Mouse (Mus musculus) hindbrain, embryonic 15.5 days (tissue): ENCODE measurements around the gene Dqx1. TPM values are rescaled to one million over a fixed set of nuclear protein-coding genes. Genes with fewer than 3 reads are reported as not detected.

Source experiments
- ATAC-seq: fragments of 200-750 bp; cut with Nextera tagmentation; 2 replicates; pipeline ENCODE4 v1.8.0; 2017; ENCODE audit warnings: low read depth, moderate number of reproducible peaks, moderate TSS enrichment; ENCODE audit not compliant: low FRiP score
- H3K27ac ChIP-seq: fragments of 300-500 bp; sonication (generic); replicated peaks from 2 replicates; pipeline ENCODE4 v1.5.1; 2015; ENCODE audit warnings: mild to moderate bottlenecking, inconsistent platforms
- H3K27me3 ChIP-seq: fragments of 300-500 bp; sonication (generic); 2 replicates; pipeline ENCODE4 v1.6.1; 2015; ENCODE audit warnings: control low read depth, inconsistent platforms
- H3K36me3 ChIP-seq: fragments of 300-500 bp; sonication (generic); 2 replicates; pipeline ENCODE4 v1.6.1; 2015; ENCODE audit warnings: control low read depth, inconsistent platforms
- H3K4me1 ChIP-seq: fragments of 300-500 bp; sonication (generic); replicated peaks from 2 replicates; pipeline ENCODE4 v1.6.1; 2015; ENCODE audit warnings: control low read depth, inconsistent platforms
- H3K4me2 ChIP-seq: fragments of 300-500 bp; sonication (generic); 2 replicates; pipeline ENCODE4 v1.6.1; 2015; ENCODE audit warnings: moderate library complexity, mild to moderate bottlenecking, inconsistent platforms
- H3K4me3 ChIP-seq: fragments of 300-500 bp; sonication (generic); 2 replicates; pipeline ENCODE4 v1.5.1; 2015; ENCODE audit warnings: mild to moderate bottlenecking, inconsistent platforms
- H3K9ac ChIP-seq: fragments of 300-500 bp; sonication (generic); 2 replicates; pipeline ENCODE4 v1.6.1; 2015; ENCODE audit warnings: inconsistent platforms
- H3K9me3 ChIP-seq: fragments of 300-500 bp; sonication (generic); 2 replicates; pipeline ENCODE4 v1.6.1; 2016; ENCODE audit warnings: control low read depth, inconsistent platforms
- WGBS: fragments of 180-500 bp; shearing (Covaris S2); methylation state at CpG from one replicate; pipeline ENCODE4 v1.1.7; 2015; 5-methylcytosine and 5-hydroxymethylcytosine counted together
- polyA plus RNA-seq: library from polyadenylated mRNA; unstranded; fragments of >200 nt; fragmentation: Nextera tagmentation; extraction: Ambion mirVana; gene quantifications from 2 replicates; pipeline ENCODE4 v1.2.1, GENCODE M21; 2015

Dqx1 gene
- polyA plus RNA-seq, 1 experiment from 2014 or later: 0.62 TPM

DNA sequence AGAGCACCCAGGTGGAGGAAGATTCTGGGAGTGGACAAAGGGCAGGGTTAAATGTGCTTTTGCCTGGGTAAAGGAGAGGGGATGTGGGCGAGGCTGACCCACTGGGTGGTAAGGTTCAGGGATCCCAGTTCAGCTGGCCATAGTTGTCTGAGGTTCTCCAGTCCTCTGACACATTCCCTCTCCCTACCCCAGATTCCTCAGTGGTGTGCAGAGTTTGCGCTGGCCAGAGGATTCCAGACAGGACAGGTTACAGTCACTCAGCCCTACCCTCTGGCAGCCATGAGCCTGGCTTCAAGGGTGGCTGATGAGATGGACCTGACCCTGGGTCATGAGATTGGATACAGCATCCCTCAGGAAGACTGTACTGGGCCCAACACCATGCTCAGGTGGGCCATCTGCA is 1.1 kb downstream of the Dqx1 start:
- no peak overlapping the region for H3K4me2 ChIP-seq
- no peak overlapping the region for H3K27ac ChIP-seq
- peaks cover 31% of the 10 kb centered on the region for H3K27me3 ChIP-seq
- peaks cover 13% of the 10 kb centered on the region for H3K4me1 ChIP-seq
- 77% methylated on average over 2 of the region's 2 CpGs for WGBS
- no peak for ATAC-seq
- no peak overlapping the region for H3K4me3 ChIP-seq
- H3K9me3 ChIP-seq: no peaks in the 10 kb centered on the region
- peaks cover 14% of the 10 kb centered on the region for H3K36me3 ChIP-seq
- H3K9ac ChIP-seq: no peak overlapping the region

DNA sequence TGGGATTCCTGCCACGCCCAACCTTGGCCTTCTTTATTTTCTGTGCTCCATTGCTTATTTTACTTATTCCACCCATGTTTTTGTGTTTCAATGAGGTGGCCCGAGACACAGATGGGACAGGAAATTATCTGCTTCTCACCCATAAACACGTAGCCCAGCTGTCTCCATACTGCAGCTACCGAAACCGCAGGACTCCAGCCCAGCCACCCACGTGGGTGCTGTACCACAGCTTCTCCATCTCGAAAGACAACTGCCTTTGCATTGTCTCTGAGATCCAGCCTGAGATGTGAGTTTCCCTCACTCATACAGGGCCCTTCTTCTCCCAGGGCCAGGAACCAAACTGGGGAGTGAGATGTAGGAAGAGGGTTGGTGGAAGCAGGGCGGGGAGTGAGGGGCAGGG is 8.4 kb downstream of the Dqx1 start:
- Histone ChIP-seq H3K4me1 (peaks cover 16% of the 10 kb centered on the region), H3K36me3 (no peaks in the 10 kb centered on the region), H3K27me3 (peaks cover 91% of the 10 kb centered on the region), H3K9me3 (no peaks in the 10 kb centered on the region), H3K4me2 (no peak overlapping the region), H3K4me3 (no peak overlapping the region), H3K27ac (no peak overlapping the region), H3K9ac (no peak overlapping the region)
- ATAC-seq: no peak
- WGBS: 41% methylated on average over 8 of the region's 8 CpGs

DNA sequence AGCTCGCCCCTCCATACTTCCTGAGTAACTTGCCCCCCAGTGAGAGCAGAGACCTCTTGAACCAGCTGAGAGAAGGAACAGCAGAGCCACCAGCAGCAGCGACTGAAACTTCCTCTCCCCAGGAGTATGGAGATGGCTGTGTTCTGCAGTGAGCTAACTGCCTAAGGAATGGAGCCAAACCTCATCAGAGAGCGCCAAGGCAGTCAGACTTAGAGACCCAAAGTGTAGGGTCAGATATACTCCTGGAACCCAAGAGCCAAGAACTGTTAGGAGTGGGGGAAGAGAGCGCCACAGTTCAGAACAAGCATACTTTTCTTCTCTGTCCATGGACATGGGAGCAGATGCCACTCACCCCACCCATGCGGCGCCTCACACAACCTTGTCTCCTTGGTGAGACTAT is 8.8 kb downstream of the Dqx1 start:
- Histone ChIP-seq H3K4me2 (no peak overlapping the region), H3K27me3 (peaks cover 92% of the 10 kb centered on the region), H3K27ac (no peak overlapping the region), H3K9ac (no peak overlapping the region), H3K4me3 (no peak overlapping the region), H3K36me3 (no peaks in the 10 kb centered on the region), H3K9me3 (no peaks in the 10 kb centered on the region), H3K4me1 (peaks cover 16% of the 10 kb centered on the region)
- 41% methylated on average over 6 of the region's 6 CpGs for WGBS
- ATAC-seq: no peak

DNA sequence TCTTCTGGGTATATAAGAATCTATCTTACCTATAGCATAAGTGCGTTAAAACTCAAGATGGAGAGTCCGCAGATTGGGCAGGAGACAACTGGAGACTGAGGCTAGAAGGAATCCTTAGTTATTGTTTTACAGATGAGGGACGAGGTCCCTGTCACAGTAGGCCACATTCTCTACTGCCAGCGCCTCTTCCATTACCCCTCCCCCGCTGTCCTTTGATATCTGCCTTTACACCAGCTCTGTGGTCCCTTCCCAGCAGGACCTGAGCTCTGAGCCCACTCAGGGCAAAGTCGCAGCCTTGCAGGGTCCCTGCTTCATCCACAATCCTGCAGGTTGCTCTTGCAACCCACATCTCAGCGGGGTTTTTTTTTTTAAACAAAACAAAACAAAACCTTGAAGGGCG is 10.6 kb downstream of the Dqx1 start:
- peak overlapping the region; percentile 35; the same call in 1 of the 2 replicates for H3K4me2 ChIP-seq
- 4% methylated on average over 8 of the region's 8 CpGs for WGBS
- H3K9ac ChIP-seq: no peak overlapping the region
- H3K27ac ChIP-seq: no peak overlapping the region
- H3K4me3 ChIP-seq: 0 out of 2 replicates have a peak overlapping the region, but pooled peaks have one; percentile 10
- ATAC-seq: no peak
- peaks cover 91% of the 10 kb centered on the region for H3K27me3 ChIP-seq
- peaks cover 16% of the 10 kb centered on the region for H3K4me1 ChIP-seq
- no peaks in the 10 kb centered on the region for H3K36me3 ChIP-seq
- no peaks in the 10 kb centered on the region for H3K9me3 ChIP-seq

DNA sequence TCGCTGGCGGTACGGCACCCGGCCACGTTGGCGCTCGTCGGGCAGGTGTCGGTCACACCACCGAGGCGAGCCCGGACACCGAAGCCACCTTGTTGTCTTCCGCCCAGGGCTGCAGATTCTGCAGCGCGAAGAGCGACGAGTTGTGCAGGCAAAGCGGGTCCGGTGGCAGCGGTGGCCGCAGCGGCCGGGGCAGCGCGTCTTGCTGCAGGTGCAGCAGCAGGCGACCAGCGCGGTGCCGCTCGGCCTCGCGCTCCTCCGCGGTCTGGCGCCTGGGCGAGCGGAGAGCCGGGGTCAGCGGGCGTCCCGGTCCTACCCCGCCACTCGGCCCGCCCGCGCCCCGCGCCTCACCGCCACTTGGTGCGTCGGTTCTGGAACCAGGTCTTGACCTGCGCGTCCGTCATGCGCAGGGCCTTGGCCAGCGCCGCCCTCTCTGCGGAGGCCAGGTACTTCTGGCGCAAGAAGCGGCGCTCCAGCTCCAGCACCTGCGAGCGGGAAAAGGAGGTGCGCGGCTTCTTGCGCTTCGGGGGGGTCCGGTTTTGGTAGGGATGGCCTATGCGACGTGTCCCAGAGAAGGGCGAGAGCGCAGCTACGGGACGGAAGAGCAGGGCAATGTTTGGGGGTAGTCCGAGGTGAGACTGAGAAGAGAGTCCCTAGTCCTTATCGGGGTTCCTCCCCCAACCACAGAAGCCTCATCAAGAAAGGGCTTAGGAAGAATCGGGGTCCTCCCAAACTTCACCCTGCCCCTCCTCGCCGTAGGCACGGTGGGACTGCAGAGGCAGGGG is 11.3 kb downstream of the Dqx1 start:
- H3K27ac ChIP-seq: no peak overlapping the region
- ATAC-seq: no peak
- peaks cover 90% of the 10 kb centered on the region for H3K27me3 ChIP-seq
- H3K4me3 ChIP-seq: peak overlapping the region; percentile 10
- H3K36me3 ChIP-seq: no peaks in the 10 kb centered on the region
- peaks cover 16% of the 10 kb centered on the region for H3K4me1 ChIP-seq
- H3K9ac ChIP-seq: no peak overlapping the region
- WGBS: under 1% methylated on average over 60 of the region's 81 CpGs
- H3K4me2 ChIP-seq: peak overlapping the region; percentile 35
- no peaks in the 10 kb centered on the region for H3K9me3 ChIP-seq

DNA sequence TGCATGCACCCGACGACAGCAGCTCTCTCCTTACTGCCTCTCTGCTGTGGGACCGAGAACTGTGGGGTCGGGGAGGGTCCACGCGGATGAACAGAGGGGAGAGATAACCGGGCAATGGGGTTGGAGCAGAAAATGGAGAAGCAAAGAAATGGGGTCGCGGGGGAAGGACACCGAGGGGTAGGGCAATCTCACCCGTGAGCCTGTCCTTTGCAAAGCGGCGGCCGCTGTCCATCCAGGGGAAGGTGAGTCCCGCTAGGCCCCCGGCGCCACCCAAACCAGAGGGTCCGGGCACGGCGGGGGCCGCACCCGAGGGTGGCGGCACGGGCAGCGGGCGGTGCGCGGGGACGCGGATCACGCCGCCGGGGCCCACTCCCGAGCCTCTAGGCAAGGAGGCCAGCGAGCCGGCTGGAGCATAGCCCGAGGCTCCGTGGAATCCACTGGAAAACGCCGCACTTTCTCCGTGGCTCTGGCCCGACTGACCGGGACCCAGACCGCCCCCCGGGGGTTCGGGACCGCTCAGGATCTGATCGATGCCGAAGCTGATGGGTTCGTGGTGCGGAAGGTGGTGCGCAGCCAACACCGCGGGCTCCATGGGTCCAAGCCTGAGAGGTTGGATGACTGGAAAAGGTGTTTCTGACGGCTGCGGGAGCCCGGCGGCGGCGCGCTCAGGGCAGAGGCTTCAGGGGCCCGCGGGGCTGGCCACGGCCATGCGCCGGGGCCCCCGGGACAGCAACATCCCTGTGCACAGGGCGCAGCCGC is 12.0 kb downstream of the Dqx1 start:
- H3K4me1 ChIP-seq: peaks cover 16% of the 10 kb centered on the region
- no peak overlapping the region for H3K9ac ChIP-seq
- WGBS: under 1% methylated on average over 66 of the region's 69 CpGs
- no peak overlapping the region for H3K4me2 ChIP-seq
- no peaks in the 10 kb centered on the region for H3K36me3 ChIP-seq
- H3K27ac ChIP-seq: no peak overlapping the region
- ATAC-seq: no peak
- peaks cover 90% of the 10 kb centered on the region for H3K27me3 ChIP-seq
- no peak overlapping the region for H3K4me3 ChIP-seq
- H3K9me3 ChIP-seq: no peaks in the 10 kb centered on the region

DNA sequence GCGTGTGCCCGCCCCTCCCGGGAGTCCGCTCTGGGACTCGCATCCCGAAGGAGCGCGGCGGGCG is 12.4 kb downstream of the Dqx1 start, which contains the start of gene Tlx2:
TSS of gene Tlx2 (minus strand) at position 47 of the 64 bp plus-strand sequence.
- Histone ChIP-seq H3K9me3 (no peaks in the 10 kb centered on the region), H3K36me3 (no peaks in the 10 kb centered on the region), H3K4me1 (peaks cover 16% of the 10 kb centered on the region), H3K4me2 (peak within 1 kb of the TSS; percentile 35; the same call in 1 of the 2 replicates), H3K9ac (no peak within 1 kb of the TSS), H3K27me3 (peaks cover 90% of the 10 kb centered on the region), H3K27ac (no peak within 1 kb of the TSS), H3K4me3 (peak within 1 kb of the TSS; percentile 10)
- 0% methylated on average over 10 of the region's 10 CpGs for WGBS
- ATAC-seq: no peak

DNA sequence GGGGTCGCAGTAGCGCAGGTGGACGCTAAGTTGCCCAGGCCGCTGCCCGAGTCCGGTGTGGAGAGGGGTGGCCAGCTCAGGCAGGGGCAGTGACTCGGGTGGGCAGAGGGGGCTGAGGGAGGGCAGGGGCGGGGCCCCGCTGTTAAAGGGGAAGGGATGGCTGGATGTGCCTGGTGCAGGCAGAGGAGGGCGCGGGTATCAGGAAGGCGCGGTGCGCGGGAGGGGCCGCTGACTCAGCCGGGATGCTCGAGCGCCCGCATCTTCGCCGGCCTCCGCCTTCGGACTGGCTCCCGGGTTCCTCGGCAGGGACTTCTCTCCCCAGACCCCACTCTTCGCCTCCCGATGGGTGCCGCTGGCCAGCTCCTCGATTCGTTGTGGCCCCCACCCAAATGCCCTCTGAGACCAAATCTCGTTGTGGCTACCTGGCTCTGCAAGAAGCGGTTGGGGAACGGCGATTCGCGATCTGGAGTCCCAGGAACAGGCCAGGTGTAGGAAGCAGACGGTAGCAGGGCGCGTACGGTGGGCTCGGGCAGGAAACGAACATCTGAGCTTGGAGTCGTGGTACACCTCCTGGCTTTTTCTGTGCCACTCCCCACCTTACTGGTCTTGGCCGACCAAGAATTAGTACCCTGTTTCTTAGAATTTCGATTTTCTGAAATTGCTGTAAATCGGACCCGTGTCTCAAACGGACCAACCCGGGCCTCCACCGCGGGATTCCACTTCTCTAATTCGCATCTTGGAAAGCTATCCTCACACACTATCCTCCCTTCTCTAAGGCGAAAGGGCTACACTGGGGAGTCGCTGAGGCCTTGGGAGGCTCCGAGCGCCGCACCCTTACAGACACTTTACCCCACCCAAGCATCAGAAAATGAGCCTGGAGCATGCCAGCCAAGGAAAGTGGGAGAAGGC is 12.9 kb downstream of the Dqx1 start:
- H3K4me3 ChIP-seq: no peak overlapping the region; the same call in 1 of the 2 replicates
- under 1% methylated on average over 56 of the region's 58 CpGs for WGBS
- ATAC-seq: no peak
- no peak overlapping the region for H3K4me2 ChIP-seq
- no peak overlapping the region for H3K9ac ChIP-seq
- H3K36me3 ChIP-seq: no peaks in the 10 kb centered on the region
- H3K9me3 ChIP-seq: no peaks in the 10 kb centered on the region
- H3K27me3 ChIP-seq: peaks cover 90% of the 10 kb centered on the region
- peaks cover 16% of the 10 kb centered on the region for H3K4me1 ChIP-seq
- H3K27ac ChIP-seq: no peak overlapping the region

DNA sequence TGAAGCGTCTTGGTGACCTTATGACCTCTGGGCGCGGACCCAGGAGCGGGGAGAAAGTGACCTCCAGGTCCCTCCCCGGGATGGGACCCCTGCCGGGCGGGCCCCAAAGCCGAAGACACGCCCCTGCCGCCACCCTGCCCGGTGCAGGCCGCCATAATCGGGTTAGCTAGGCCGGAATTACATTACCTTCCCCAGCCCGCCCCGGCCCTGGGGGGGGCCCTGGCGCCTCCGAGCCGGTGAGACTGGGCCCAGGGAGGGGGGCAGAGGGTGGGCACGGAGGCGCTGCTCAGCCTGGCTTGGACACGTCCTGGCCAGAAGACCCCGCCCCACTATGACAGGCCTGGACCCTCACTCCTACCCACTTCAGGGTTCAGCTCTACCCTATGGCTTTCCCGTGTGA is 13.6 kb downstream of the Dqx1 start:
- Histone ChIP-seq H3K9ac (no peak overlapping the region), H3K9me3 (no peaks in the 10 kb centered on the region), H3K27me3 (peaks cover 90% of the 10 kb centered on the region), H3K4me2 (no peak overlapping the region), H3K27ac (no peak overlapping the region), H3K36me3 (no peaks in the 10 kb centered on the region), H3K4me3 (no peak overlapping the region), H3K4me1 (peaks cover 16% of the 10 kb centered on the region)
- 0% methylated on average over 24 of the region's 24 CpGs for WGBS
- ATAC-seq: no peak

DNA sequence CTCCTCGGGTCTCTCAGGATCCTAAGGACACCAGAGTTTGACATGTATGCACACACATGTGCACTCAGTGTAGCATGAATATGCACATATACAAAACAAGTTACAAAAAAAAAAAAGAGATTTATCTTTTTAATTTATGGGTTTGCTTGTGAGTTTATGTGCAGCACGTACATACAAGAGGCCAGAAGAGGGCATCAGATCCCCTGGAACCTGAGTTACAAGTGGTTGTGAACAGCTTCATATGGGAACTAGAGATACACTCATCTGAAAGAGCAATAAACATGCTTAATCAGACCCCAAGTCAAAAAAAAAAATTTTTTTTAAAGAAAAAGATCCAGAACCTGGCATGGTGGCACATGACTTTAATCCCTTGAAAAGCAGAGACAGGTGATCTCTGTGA is 17.3 kb downstream of the Dqx1 start:
- no peak for ATAC-seq
- WGBS: 13% methylated on average over 2 of the region's 2 CpGs
- no peak overlapping the region for H3K4me2 ChIP-seq
- H3K27me3 ChIP-seq: peaks cover 64% of the 10 kb centered on the region
- H3K27ac ChIP-seq: no peak overlapping the region
- 0 out of 2 replicates have a peak, but pooled peaks cover 1% of the 10 kb centered on the region for H3K36me3 ChIP-seq
- H3K9me3 ChIP-seq: no peaks in the 10 kb centered on the region
- no peak overlapping the region for H3K9ac ChIP-seq
- H3K4me1 ChIP-seq: peaks cover 26% of the 10 kb centered on the region
- H3K4me3 ChIP-seq: no peak overlapping the region

DNA sequence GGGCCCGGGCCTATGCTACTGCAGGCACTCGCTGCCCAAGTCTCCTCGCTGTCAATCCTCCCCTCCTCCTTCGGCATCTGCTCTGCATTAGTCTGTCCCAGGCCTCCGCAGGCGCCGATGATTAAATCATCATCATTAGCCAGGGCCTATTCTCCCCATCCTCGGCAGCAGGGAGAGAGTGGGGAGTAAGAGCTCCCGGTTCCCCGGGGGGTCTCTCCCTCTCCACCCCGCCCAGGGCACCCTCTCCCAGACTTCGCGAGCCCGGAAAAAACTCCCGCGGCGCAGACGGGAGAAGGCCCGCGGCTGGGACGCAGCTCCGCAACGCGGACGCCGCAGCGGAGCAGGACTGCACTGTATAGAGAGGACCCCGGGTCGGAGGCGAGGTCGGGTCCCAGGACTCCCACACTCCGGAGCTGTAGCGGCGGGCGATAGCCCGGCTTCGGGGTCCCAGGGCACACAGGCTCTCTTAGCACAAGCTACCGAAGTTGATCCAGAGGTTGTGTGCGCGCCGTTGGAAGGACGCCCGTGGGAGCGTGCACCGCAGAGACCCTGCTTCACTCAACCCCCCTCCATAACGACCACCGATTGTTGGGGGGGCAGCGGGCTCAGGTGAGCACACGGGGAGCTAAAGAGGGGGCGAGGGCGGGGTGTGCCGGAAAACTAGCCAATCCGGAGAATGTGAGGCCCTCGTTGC is 20.1 kb downstream of the Dqx1 start, which contains the start of gene Pcgf1:
TSS of gene Pcgf1 (plus strand) at position 240 of the 694 bp plus-strand sequence.
- Histone ChIP-seq H3K36me3 (peaks cover 10% of the 10 kb centered on the region), H3K4me1 (peaks cover 21% of the 10 kb centered on the region), H3K27ac (peak within 1 kb of the TSS; percentile 95), H3K9me3 (no peaks in the 10 kb centered on the region), H3K27me3 (peaks cover 53% of the 10 kb centered on the region), H3K9ac (peak within 1 kb of the TSS; percentile 70), H3K4me3 (peak within 1 kb of the TSS; percentile 83), H3K4me2 (peak within 1 kb of the TSS; percentile 95)
- under 1% methylated on average over 54 of the region's 54 CpGs for WGBS
- peak; percentile 80 for ATAC-seq
